Mouse (Mus musculus) lung, adult 18-20 months (tissue): Measurements from ENCODE around the gene Mpeg1.

Experiments
- DNase-seq, 2 experiments: peaks; one replicate each; pipeline ENCODE4 v3.0.0; 2022; ENCODE audit warnings: mixed read lengths in 2 of 2

The Mpeg1 gene

DNA sequence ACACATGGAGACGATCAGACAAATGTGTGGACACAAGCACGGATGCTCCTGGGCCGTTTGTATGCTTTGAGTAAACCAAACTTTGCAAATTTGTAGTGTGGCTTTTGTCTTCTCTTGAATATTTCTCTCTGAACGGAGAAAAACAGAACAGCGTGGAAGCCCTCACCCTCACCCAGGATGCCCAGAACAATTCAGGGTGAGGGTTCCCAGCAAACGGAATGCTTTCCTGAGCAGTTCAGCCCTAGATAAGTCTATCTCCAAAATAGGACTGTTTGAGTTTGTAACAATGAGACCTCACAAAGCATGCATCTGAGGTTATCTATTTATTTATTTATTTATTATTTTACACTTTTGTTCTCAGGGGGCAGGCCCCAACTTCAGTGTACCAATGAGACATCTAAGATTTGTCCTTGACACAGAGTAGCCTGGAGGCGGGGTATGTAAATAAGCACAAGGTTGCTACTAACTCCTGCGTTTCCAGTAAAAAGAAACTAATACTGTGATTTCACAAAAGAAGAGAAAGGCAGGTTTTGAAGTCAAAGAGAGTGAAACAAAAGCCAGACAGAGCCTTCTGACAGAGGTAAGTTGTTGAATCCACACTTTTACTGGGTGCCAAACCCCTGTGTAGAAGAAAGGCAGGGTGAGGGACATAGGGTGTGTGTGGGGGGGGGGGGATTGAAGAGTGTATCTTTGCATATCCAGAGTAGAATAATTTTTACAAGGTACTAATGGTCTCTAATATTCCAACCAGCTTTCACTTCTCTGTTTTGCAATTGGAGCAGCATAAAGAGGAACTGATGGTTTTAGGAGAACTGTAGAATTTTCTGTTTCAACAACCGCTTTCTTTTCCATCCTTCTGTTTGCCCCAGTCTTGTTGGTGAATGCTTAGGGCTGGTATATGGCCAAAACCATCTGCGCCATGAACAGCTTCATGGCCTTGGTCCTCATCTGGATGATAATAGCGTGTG, at the start of gene Mpeg1:
Gene Mpeg1 (plus strand): TSS at position 498 of the 968 bp plus-strand sequence.
- no peak for DNase-seq

DNA sequence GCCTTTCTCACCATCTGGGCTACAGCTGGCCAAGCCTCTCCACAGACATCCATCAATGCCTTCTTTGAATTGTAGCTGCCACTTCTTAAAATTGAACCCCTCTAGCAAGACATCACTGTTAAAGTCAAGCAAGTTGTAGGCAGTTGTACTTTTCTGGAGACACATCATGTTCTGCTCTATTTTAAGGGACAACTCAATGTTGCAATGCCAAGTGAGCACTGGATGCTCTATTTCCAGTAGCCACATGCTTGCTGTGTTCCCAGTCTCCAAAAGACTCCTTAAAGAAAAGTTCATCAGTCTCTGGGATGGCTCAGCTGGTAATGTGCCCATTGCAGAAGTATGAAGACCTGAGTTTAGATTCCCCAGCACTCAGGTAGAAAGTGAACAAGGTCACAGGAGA, 46.8 kb upstream of the Mpeg1 start:
- DNase-seq, result no peak

- DNase-seq, result no peak
Measured at GRCm38 (mm10) chr19:12417361-12417760, 43.2 kb upstream of the Mpeg1 start, which contains the start of gene Olfr1441. Gene Olfr1441, plus strand, starts transcription at chr19:12417433.

DNA sequence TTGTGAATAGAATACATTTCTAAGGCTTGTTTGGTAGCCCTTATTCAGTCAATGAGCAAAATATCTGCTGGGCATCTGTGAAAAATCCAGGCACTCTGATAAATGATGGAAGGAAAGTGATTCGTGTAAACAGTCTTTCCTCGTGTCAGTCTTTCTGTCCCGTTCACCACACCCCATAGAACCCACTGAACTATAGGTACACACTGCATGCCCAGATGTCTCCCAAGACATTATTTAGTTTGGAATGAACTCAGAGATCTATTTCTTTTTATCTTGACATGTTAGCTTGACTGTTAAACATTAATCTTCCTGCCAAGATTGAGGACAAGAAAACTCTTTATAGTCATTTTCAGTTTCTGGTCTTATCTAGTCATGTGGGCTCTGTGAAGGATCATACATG, 42.3 kb upstream of the Mpeg1 start:
- DNase-seq, result no peak

DNA sequence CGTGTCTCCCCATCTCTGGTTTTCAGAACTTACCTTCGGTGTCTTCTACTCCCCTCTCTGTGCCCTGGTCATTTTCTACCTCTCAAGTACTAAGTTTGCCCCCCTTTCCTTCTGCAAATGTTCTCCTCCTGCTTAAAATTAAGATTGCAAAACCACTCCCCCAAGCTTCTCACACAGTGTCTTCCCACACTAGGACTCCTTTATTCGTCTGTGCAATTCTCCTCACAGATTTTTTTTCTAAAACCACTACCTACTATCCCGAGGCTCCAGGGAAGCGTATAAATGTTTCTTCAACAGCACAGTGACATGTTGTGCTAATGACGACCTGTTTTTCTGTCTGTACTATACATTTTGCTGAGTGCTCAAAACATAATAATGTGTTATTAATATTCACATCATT, 40.0 kb upstream of the Mpeg1 start:
- no peak for DNase-seq

GRCm38 (mm10) chr19:12421680-12422079, 38.9 kb upstream of the Mpeg1 start:
- DNase-seq, result no peak

DNA sequence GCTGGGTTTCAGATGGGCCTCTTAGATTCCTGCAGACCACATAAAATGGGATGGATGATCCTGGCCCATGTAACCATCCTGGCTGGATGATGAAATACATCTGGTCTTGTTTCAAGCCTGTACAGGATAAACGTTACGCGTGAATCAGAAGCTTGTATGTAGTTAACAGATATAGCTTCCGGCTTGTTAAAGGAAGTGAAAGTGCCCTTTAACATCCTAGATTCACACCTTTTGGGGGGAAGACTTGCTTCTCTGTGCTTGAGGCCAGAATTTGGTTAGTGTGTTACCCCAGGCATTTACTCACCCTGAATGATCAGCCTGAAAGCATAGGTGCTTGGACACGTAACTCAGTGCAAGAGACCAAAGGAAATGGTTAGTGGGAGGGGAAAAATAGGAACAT, 33.5 kb upstream of the Mpeg1 start:
- DNase-seq, result no peak

GRCm38 (mm10) chr19:12427605-12428004, 33.0 kb upstream of the Mpeg1 start, which contains the start of gene Pfpl:
Gene Pfpl, plus strand, starts transcription at chr19:12427905.
- no peak for DNase-seq

- DNase-seq, result peak; percentile 36 to 60
Measured at GRCm38 (mm10) chr19:12433033-12433432, 27.5 kb upstream of the Mpeg1 start.

DNA sequence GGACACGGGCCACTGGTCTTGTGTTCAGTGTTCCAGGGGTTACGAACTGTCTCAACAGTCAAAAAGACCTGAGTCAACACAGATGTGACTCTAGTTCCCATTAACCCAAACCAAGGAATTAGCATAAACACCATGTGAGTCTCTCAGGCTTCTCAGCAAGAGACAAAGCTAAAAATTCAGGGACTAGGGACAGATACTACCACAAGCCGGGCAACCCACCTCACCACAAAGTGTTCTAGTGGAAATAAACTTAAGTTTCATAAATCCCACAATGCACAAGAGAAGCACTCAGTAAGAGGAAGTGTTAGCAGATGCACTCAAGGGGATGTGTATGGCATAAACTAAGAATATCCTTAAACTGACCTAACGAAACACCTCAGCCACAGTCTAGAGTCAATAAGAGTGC, 25.6 kb upstream of the Mpeg1 start:
- DNase-seq, result peak; percentile 9 to 25

GRCm38 (mm10) chr19:12435750-12436524, 24.6 kb upstream of the Mpeg1 start:
- peak in 1 of 2 experiments; percentile 13 for DNase-seq

- DNase-seq, result no peak
Measured at GRCm38 (mm10) chr19:12439581-12439980, 21.0 kb upstream of the Mpeg1 start.

DNA sequence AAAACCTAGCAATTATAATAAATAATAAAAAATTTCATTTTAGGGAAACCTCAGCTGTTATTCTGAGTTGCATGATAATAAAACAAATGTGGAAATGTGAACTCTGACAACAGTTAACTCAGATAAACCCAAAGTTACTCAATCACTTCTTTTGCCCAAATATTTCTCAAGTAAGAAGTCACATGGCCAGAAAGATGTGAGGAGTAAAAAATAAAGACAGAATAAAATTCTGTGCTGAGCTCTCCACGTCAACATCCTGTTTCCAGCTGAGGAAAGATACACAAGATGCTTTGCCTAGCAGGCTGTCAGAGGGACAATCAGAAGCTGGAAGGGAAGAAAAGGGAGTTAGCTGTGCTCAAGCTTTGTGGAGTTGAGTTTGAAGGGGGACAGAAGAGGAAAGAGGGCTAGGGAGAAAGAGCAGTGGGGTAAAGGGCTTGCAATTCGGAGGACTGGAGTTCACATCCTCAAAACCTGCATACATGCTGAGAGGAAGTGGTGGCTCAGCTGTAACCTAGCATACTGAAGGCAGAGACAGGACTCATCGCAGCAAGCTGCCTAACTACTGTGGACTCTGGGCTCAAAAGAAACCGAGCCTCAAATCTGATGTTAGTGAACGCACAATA, 20.4 kb upstream of the Mpeg1 start:
- DNase-seq, result no peak

DNA sequence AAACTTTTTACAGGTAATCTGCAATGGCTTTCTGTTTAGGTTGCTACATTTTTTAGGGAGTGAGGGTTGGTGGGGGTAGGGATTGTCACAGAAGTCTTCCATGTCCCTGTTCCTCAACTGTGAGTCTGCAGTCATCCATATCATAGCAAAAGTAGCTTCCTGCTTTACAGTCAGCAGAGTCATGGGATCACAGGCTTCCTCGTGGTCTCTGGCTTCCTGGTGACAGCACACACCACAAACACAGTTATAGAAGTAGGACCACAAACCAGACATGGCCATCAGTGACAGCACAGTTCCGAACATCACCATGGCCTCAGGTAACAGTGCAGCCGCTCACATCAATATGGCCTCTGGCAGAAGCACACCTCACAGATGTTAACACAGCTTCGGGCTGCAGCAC, 18.0 kb upstream of the Mpeg1 start:
- DNase-seq, result no peak

- peak in 1 of 2 experiments; percentile 55 for DNase-seq
Measured at GRCm38 (mm10) chr19:12445014-12445413, 15.6 kb upstream of the Mpeg1 start.

GRCm38 (mm10) chr19:12457401-12458066, 3.0 kb upstream of the Mpeg1 start:
- DNase-seq, result no peak

DNA sequence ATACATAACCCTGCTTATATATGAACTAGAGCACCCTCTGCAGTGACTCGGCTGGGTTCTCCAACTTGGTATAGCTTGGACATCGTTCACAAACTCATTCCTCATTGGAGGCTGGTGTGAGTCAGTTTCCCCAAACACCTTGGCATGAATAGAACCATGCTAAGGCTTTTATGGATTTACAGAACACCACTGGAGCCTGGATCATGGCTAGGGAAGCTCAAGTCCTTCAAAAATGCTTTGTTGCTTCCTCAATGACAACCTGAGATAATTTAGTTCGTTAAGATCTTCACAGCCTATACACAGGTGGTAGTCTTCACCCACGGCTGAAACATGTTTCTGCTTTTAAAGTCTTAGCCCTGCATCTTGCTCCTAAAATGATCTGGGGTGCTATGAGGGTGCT, 1.1 kb upstream of the Mpeg1 start:
- no peak for DNase-seq

GRCm38 (mm10) chr19:12462851-12463721, 2.5 kb downstream of the Mpeg1 start:
- no peak for DNase-seq

- DNase-seq, result peak; percentile 86 to 87
Measured at GRCm38 (mm10) chr19:12463722-12464035, 3.1 kb downstream of the Mpeg1 start.

DNA sequence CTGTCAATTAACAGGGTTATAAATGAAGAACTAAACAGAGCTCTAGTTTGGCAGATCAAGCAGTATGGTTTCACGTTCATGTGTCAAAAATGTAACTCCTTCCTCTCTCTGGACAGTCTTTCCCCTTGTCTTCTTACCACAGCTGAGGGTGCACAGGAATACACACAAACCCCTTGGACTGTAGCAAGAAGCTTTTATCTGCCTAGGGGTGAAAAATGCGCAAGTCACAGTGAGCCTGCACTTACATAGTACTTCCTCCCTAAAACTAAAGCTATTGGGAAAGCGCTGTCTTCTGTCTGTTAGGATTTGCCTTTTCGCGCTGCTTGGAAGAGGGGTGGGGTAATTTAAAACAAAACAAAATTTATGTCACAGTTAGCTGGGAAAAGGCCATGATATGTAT, 3.5 kb downstream of the Mpeg1 start:
- DNase-seq, result no peak

- peak; percentile 81 to 82 for DNase-seq
Measured at GRCm38 (mm10) chr19:12464674-12465073, 4.1 kb downstream of the Mpeg1 start.
